8 mouse cellular contexts compared by ENCODE assay signal in the genomic region with DNA sequence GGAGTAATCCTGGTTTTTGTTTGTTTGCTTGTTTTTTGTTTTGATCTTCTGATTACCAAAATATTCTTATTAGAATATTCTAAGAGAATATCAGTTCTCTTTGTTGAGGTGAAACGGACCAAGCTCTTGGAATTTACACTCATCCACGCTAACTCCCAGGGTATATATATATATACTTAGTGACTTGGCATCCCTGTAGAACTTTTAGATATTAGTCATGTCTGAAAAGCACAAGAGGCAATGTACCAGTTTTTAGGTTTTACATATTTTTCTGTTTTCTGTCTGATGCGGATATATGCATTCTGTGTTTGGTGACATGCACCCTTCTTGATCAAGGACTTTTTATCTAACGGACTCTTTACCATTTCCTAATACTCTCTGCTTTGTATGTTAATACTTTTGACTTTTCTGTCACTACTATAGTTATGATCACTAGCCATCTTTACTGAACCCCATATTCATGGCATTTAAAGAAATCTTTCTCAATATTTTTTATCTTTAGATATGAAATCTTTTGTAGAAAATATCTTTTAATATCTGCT. TPM values are rescaled to one million over a fixed set of nuclear protein-coding genes. Genes with fewer than 3 reads are reported as not detected.
DNase-seq lines count a peak whose midpoint lies in the region; ATAC-seq lines count a peak whose summit lies in the region.

No protein-coding gene starts in this region.

- H3K4me3 ChIP-seq in heart, embryonic 16.5 days (ENCODE audit: low read length) = peak overlapping the region; percentile 64
- peak overlapping the region; percentile 56 for H3K4me3 ChIP-seq in hindbrain, embryonic 13.5 days
- H3K4me3 ChIP-seq in midbrain, embryonic 12.5 days = peak overlapping the region; percentile 55

- peak overlapping the region; percentile 73 for H3K9ac ChIP-seq in heart, embryonic 16.5 days (ENCODE audit: low read length)
- peak overlapping the region; percentile 72; the same call in 1 of the 2 replicates for H3K9ac ChIP-seq in hindbrain, embryonic 13.5 days
- H3K9ac ChIP-seq in midbrain, embryonic 12.5 days (replicated peaks) = peak overlapping the region; percentile 65; the same call in 1 of the 2 replicates

- H3K4me1 ChIP-seq in heart, embryonic 16.5 days (ENCODE audit: control insufficient read depth, insufficient read depth, low read length) = peaks cover 4% of the 10 kb centered on the region
- peaks cover 8% of the 10 kb centered on the region for H3K4me1 ChIP-seq in hindbrain, embryonic 13.5 days (replicated peaks)
- peaks cover 4% of the 10 kb centered on the region for H3K4me1 ChIP-seq in midbrain, embryonic 12.5 days

- peak overlapping the region; percentile 92 for H3K4me2 ChIP-seq in heart, embryonic 16.5 days (ENCODE audit: low read depth, low read length)
- H3K4me2 ChIP-seq in hindbrain, embryonic 13.5 days = peak overlapping the region; percentile 80
- peak overlapping the region; percentile 76 for H3K4me2 ChIP-seq in midbrain, embryonic 12.5 days (replicated peaks)

- H3K27ac ChIP-seq in heart, embryonic 16.5 days (ENCODE audit: low read length) = peak overlapping the region; percentile 84
- peak overlapping the region; percentile 83 for H3K27ac ChIP-seq in hindbrain, embryonic 13.5 days
- peak overlapping the region; percentile 80 for H3K27ac ChIP-seq in midbrain, embryonic 12.5 days (replicated peaks)

- 0 out of 2 replicates have a peak, but pooled peaks cover 1% of the 10 kb centered on the region for H3K36me3 ChIP-seq in heart, embryonic 16.5 days (ENCODE audit: control insufficient read depth, insufficient read depth)
- H3K36me3 ChIP-seq in hindbrain, embryonic 13.5 days = 0 out of 2 replicates have a peak, but pooled peaks cover 2% of the 10 kb centered on the region
- H3K36me3 ChIP-seq in midbrain, embryonic 12.5 days = no peaks in the 10 kb centered on the region

- no peaks in the 10 kb centered on the region for H3K9me3 ChIP-seq in heart, embryonic 16.5 days (replicated peaks; ENCODE audit: control insufficient read depth, low read length)
- no peaks in the 10 kb centered on the region for H3K9me3 ChIP-seq in hindbrain, embryonic 13.5 days
- no peaks in the 10 kb centered on the region for H3K9me3 ChIP-seq in midbrain, embryonic 12.5 days

- no peak for ATAC-seq in heart, embryonic 16.5 days (replicated peaks; ENCODE audit: extremely low read depth, insufficient read depth, low FRiP score)
- ATAC-seq in activated CD4-positive, CD25-positive, alpha-beta regulatory T cell, adult 4 months = peak; percentile 4
- ATAC-seq in hindbrain, embryonic 13.5 days (ENCODE audit: low FRiP score) = 0 out of 2 replicates have a peak, but pooled peaks have one; percentile 17
- ATAC-seq in midbrain, embryonic 12.5 days (ENCODE audit: low FRiP score, low read depth) = 0 out of 2 replicates have a peak, but pooled peaks have one; percentile 10

- 23% methylated on average over 4 of the region's 4 CpGs for WGBS in heart, embryonic 16.5 days
- WGBS in hindbrain, embryonic 13.5 days = 41% methylated on average over 4 of the region's 4 CpGs
- 38% methylated on average over 4 of the region's 4 CpGs for WGBS in midbrain, embryonic 12.5 days

- DNase-seq in heart, adult 8-10 months (ENCODE audit: low spot score) = no peak
- no peak for DNase-seq in thymus, postnatal 36 days
- DNase-seq in T-cell, adult 2 months (ENCODE audit: low spot score) = no peak
- DNase-seq in urinary bladder, adult 18-20 months (ENCODE audit: low spot score in 2 of 2) = no peak

- H3K27me3 ChIP-seq in heart, embryonic 16.5 days (ENCODE audit: control insufficient read depth, insufficient read depth, low read length) = no peaks in the 10 kb centered on the region
- H3K27me3 ChIP-seq in hindbrain, embryonic 13.5 days = no peaks in the 10 kb centered on the region
- H3K27me3 ChIP-seq in midbrain, embryonic 12.5 days = no peaks in the 10 kb centered on the region

RNA-seq across cellular contexts. Expression of a gene that starts 18.1 kb away (rescaled TPM):
- polyA plus RNA-seq in heart, embryonic 16.5 days (2015; fragmentation: Nextera tagmentation; extraction: Ambion mirVana) = 4.3 and 4.9 TPM in 2 replicates
- 1 to 10 TPM; 5.4 to 7.1 (median 6.2) TPM for total RNA-seq in heart, adult 8-10 months (2022)
- polyA plus RNA-seq in activated CD4-positive, CD25-positive, alpha-beta regulatory T cell, adult 4 months (2017; shearing (Covaris generic)) = 10 to 100 TPM; 16.5 to 20.0 TPM
- polyA plus RNA-seq in hindbrain, embryonic 13.5 days (2015; fragmentation: Nextera tagmentation; extraction: Ambion mirVana) = 1.9 and 2.5 TPM in 2 replicates
- 2.0 TPM in 2 replicates for polyA plus RNA-seq in midbrain, embryonic 12.5 days (2016; fragmentation: Nextera tagmentation; extraction: Ambion mirVana)

RNA-seq across cellular contexts. Expression of a gene that starts 28.4 kb away (rescaled TPM):
- polyA plus RNA-seq in heart, embryonic 16.5 days (2015; fragmentation: Nextera tagmentation; extraction: Ambion mirVana) = 5.6 and 6.9 TPM in 2 replicates
- 1 to 10 TPM; 1.8 to 3.1 (median 2.4) TPM for total RNA-seq in heart, adult 8-10 months (2022)
- polyA plus RNA-seq in activated CD4-positive, CD25-positive, alpha-beta regulatory T cell, adult 4 months (2017; shearing (Covaris generic)) = 10 to 100 TPM; 31.8 to 32.9 TPM
- 10.0 and 10.4 TPM in 2 replicates for polyA plus RNA-seq in hindbrain, embryonic 13.5 days (2015; fragmentation: Nextera tagmentation; extraction: Ambion mirVana)
- polyA plus RNA-seq in midbrain, embryonic 12.5 days (2016; fragmentation: Nextera tagmentation; extraction: Ambion mirVana) = 8.4 and 8.5 TPM in 2 replicates

RNA-seq across cellular contexts. Expression of a gene that starts 49.6 kb away (rescaled TPM):
- 10.9 and 13.2 TPM in 2 replicates for polyA plus RNA-seq in heart, embryonic 16.5 days (2015; fragmentation: Nextera tagmentation; extraction: Ambion mirVana)
- total RNA-seq in heart, adult 8-10 months (2022) = 1 to 10 TPM; 2.8 to 3.5 (median 3.1) TPM
- polyA plus RNA-seq in activated CD4-positive, CD25-positive, alpha-beta regulatory T cell, adult 4 months (2017; shearing (Covaris generic)) = 1 to 10 TPM; 2.6 to 7.1 TPM
- 16.0 and 18.1 TPM in 2 replicates for polyA plus RNA-seq in hindbrain, embryonic 13.5 days (2015; fragmentation: Nextera tagmentation; extraction: Ambion mirVana)
- polyA plus RNA-seq in midbrain, embryonic 12.5 days (2016; fragmentation: Nextera tagmentation; extraction: Ambion mirVana) = 13.2 and 14.1 TPM in 2 replicates
